Comparison of ENCODE assay signal across 13 mouse cellular contexts in genomic region chr19:4196548-4196947, GRCm38 (mm10). TPM values are rescaled to one million over a fixed set of nuclear protein-coding genes. Genes with fewer than 3 reads are reported as not detected.
DNase-seq lines count a peak whose midpoint lies in the region; ATAC-seq lines count a peak whose summit lies in the region.
"Had no signal": no experiment of that assay in that cellular context is flagged by ENCODE, and none has a peak within 500 bp of the region (broad histone marks: within the 10 kb centered on the region; RNA-seq: fewer than 3 reads in every experiment).

No protein-coding gene starts in this region.

- H3K4me3 ChIP-seq in kidney, embryonic 14.5 days (ENCODE audit: low read length), result no peak overlapping the region
- peak overlapping the region; percentile 11; the same call in 1 of the 2 replicates for H3K4me3 ChIP-seq in limb, embryonic 10.5 days

- peaks cover 34% of the 10 kb centered on the region for H3K4me1 ChIP-seq in kidney, embryonic 14.5 days (ENCODE audit: control insufficient read depth, insufficient read depth, low read length)
- H3K4me1 ChIP-seq in limb, embryonic 10.5 days, result peaks cover 69% of the 10 kb centered on the region

- no peaks in the 10 kb centered on the region for H3K27me3 ChIP-seq in kidney, embryonic 14.5 days (ENCODE audit: control insufficient read depth, insufficient read depth, low read length)
- H3K27me3 ChIP-seq in limb, embryonic 10.5 days (ENCODE audit: low read depth, poor library complexity, severe bottlenecking), result no peaks in the 10 kb centered on the region

- peak; percentile 62 for DNase-seq in cerebellum, adult 9-11 months
- no peak for DNase-seq in cerebellum, adult 18-20 months
- DNase-seq in kidney, postnatal 4 days, result peak; percentile 43 to 54
- DNase-seq in NIH3T3 (ENCODE audit: low read depth), result peak; percentile 44
- DNase-seq in limb, embryonic 10.5 days (ENCODE audit: low spot score), result no peak
- no peak for DNase-seq in right cerebral cortex, postnatal 4 days
- DNase-seq: forebrain, postnatal 0 days; retina, postnatal 1 day had no signal

- peaks cover 71% of the 10 kb centered on the region for H3K36me3 ChIP-seq in kidney, embryonic 14.5 days (ENCODE audit: control insufficient read depth, insufficient read depth, low read length)
- H3K36me3 ChIP-seq in limb, embryonic 10.5 days, result peaks cover 80% of the 10 kb centered on the region

- H3K4me2 ChIP-seq in kidney, embryonic 14.5 days (replicated peaks; ENCODE audit: low read depth, low read length), result no peak overlapping the region

- H3K27ac ChIP-seq in kidney, embryonic 14.5 days (ENCODE audit: low read depth, low read length), result no peak overlapping the region
- H3K27ac ChIP-seq in limb, embryonic 10.5 days, result peak overlapping the region; percentile 37; the same call in 1 of the 2 replicates

- WGBS in kidney, embryonic 14.5 days, result 9% methylated on average over 5 of the region's 5 CpGs
- 36% methylated on average over 5 of the region's 5 CpGs for WGBS in limb, embryonic 10.5 days

- ATAC-seq in kidney, embryonic 14.5 days (ENCODE audit: low FRiP score, low TSS enrichment), result no peak
- no peak for ATAC-seq in erythroblast, adult 5-6 weeks (replicated peaks; ENCODE audit: low FRiP score, poor library complexity, severe bottlenecking)
- ATAC-seq: forebrain, postnatal 0 days; lung, postnatal 0 days had no signal

- no peak overlapping the region for H3K9ac ChIP-seq in kidney, embryonic 14.5 days (ENCODE audit: low read depth, low read length)
- H3K9ac ChIP-seq: forebrain, postnatal 0 days had no signal

- no peaks in the 10 kb centered on the region for H3K9me3 ChIP-seq in kidney, embryonic 14.5 days (ENCODE audit: control insufficient read depth, low read length)
- no peaks in the 10 kb centered on the region for H3K9me3 ChIP-seq in limb, embryonic 10.5 days (replicated peaks)

RNA-seq across cellular contexts. Expression of gene Ppp1ca, which starts 4.7 kb away (rescaled TPM):
- 987 and 1,041 TPM in 2 replicates for polyA plus RNA-seq in kidney, embryonic 14.5 days (2014; fragmentation: Nextera tagmentation; extraction: Ambion mirVana)
- 1,070 and 1,129 TPM in 2 replicates for polyA plus RNA-seq in limb, embryonic 10.5 days (2016; fragmentation: Nextera tagmentation; extraction: Ambion mirVana)
- 100 and 139 TPM in 2 replicates for total RNA-seq in erythroblast, adult 5-6 weeks (2015; ENCODE audit: low replicate concordance)
- 131 and 151 TPM in 2 replicates for total RNA-seq in erythroblast, adult 5-6 weeks (2017; ENCODE audit: low replicate concordance)

RNA-seq across cellular contexts. Expression of gene Rad9a, which starts 4.9 kb away (rescaled TPM):
- 34.7 and 39.5 TPM in 2 replicates for polyA plus RNA-seq in kidney, embryonic 14.5 days (2014; fragmentation: Nextera tagmentation; extraction: Ambion mirVana)
- 58.2 and 61.5 TPM in 2 replicates for polyA plus RNA-seq in limb, embryonic 10.5 days (2016; fragmentation: Nextera tagmentation; extraction: Ambion mirVana)
- 12.7 and 23.2 TPM in 2 replicates for total RNA-seq in erythroblast, adult 5-6 weeks (2015; ENCODE audit: low replicate concordance)
- 9.1 and 15.7 TPM in 2 replicates for total RNA-seq in erythroblast, adult 5-6 weeks (2017; ENCODE audit: low replicate concordance)

RNA-seq across cellular contexts. Expression of gene Tbc1d10c, which starts 5.5 kb away (rescaled TPM):
- polyA plus RNA-seq in kidney, embryonic 14.5 days (2014; fragmentation: Nextera tagmentation; extraction: Ambion mirVana), result 2.7 and 3.2 TPM in 2 replicates
- polyA plus RNA-seq in limb, embryonic 10.5 days (2016; fragmentation: Nextera tagmentation; extraction: Ambion mirVana), result 0.21 and 1.2 TPM in 2 replicates
- total RNA-seq in erythroblast, adult 5-6 weeks (2015; ENCODE audit: low replicate concordance), result 8.8 and 25.7 TPM in 2 replicates
- total RNA-seq in erythroblast, adult 5-6 weeks (2017; ENCODE audit: low replicate concordance), result 5.8 and 11.3 TPM in 2 replicates

RNA-seq across cellular contexts. Expression of gene Clcf1, which starts 17.5 kb away (rescaled TPM):
- 5.7 and 5.9 TPM in 2 replicates for polyA plus RNA-seq in kidney, embryonic 14.5 days (2014; fragmentation: Nextera tagmentation; extraction: Ambion mirVana)
- 4.3 and 6.0 TPM in 2 replicates for polyA plus RNA-seq in limb, embryonic 10.5 days (2016; fragmentation: Nextera tagmentation; extraction: Ambion mirVana)
- 0.38 TPM in 1 of 2 replicates, not detected in the other for total RNA-seq in erythroblast, adult 5-6 weeks (2015; ENCODE audit: low replicate concordance)
- not detected in 2 replicates for total RNA-seq in erythroblast, adult 5-6 weeks (2017; ENCODE audit: low replicate concordance)

RNA-seq across cellular contexts. Expression of gene AC109138.7, which starts 17.6 kb away (rescaled TPM):
- polyA plus RNA-seq in kidney, embryonic 14.5 days (2014; fragmentation: Nextera tagmentation; extraction: Ambion mirVana), result not detected in 2 replicates
- polyA plus RNA-seq in limb, embryonic 10.5 days (2016; fragmentation: Nextera tagmentation; extraction: Ambion mirVana), result not detected in 2 replicates
- not detected in 2 replicates for total RNA-seq in erythroblast, adult 5-6 weeks (2015; ENCODE audit: low replicate concordance)
- total RNA-seq in erythroblast, adult 5-6 weeks (2017; ENCODE audit: low replicate concordance), result not detected in 2 replicates
- total RNA-seq: forebrain, postnatal 0 days; heart, postnatal 10 days; layer of hippocampus, postnatal 10 days had no signal
- polyA plus RNA-seq: forebrain, postnatal 0 days; lung, postnatal 0 days had no signal

Comparison
In these comparisons a context has a peak if more than half of its experiments do, and no peak if none do; other contexts are left out.
1. DNase-seq: peak in cerebellum, adult 9-11 months (single experiment), kidney, postnatal 4 days (2 of 2) and NIH3T3 (single experiment); none in cerebellum, adult 18-20 months (0 of 2), limb, embryonic 10.5 days (single experiment) and right cerebral cortex, postnatal 4 days (single experiment).